Mouse (Mus musculus) ES-E14 (cell line): Measurements from ENCODE around the gene Gbgt1. TPM values are rescaled to one million over a fixed set of nuclear protein-coding genes. Genes with fewer than 3 reads are reported as not detected.
A peak's percentile ranks its signal among the peaks of the same experiment; 100 is the strongest.
"Not testable (repeated sequence)": the region's sequence is repeated elsewhere in the genome, so short reads cannot be mapped to it uniquely, and the experiment has no call there.

Experiments
- DNase-seq: peaks from one replicate; pipeline ENCODE4 v3.0.0-alpha.2; 2013; ENCODE audit warnings: low read depth, low spot score
- H3K27ac ChIP-seq: 2 replicates; pipeline ENCODE4 v1.5.1; 2012; ENCODE audit warnings: low read depth, mild to moderate bottlenecking, low read length, moderate library complexity, mixed read lengths; ENCODE audit not compliant: poor library complexity, insufficient read depth, severe bottlenecking
- H3K36me3 ChIP-seq: 2 replicates; pipeline ENCODE4 v1.6.1; 2012; ENCODE audit warnings: mild to moderate bottlenecking, low read length, moderate library complexity, mixed read lengths; ENCODE audit not compliant: control insufficient read depth, poor library complexity, insufficient read depth, severe bottlenecking
- H3K4me1 ChIP-seq, 2 experiments: fragments of 150-350 bp in 1 of 2; sonication (generic) in 1 of 2; 2 replicates each; pipeline ENCODE4 v1.6.1; 2012; ENCODE audit warnings: low read length in 2 of 2, mild to moderate bottlenecking in 1 of 2, mixed read lengths in 1 of 2; ENCODE audit not compliant: control insufficient read depth in 2 of 2, insufficient read depth in 2 of 2, poor library complexity in 1 of 2
- H3K4me3 ChIP-seq, 2 experiments: fragments of 150-350 bp in 1 of 2; sonication (generic) in 1 of 2; 2 replicates each; pipeline ENCODE4 v1.5.1; 2012; ENCODE audit warnings: low read length in 2 of 2, low read depth in 1 of 2, mild to moderate bottlenecking in 1 of 2, mixed read lengths in 1 of 2; ENCODE audit not compliant: insufficient read depth in 1 of 2, poor library complexity in 1 of 2, severe bottlenecking in 1 of 2
- H3K9ac ChIP-seq: 2 replicates; pipeline ENCODE4 v1.6.1; 2012; ENCODE audit warnings: low read depth, mild to moderate bottlenecking, low read length, mixed read lengths; ENCODE audit not compliant: poor library complexity, insufficient read depth, severe bottlenecking
- H3K9me3 ChIP-seq: fragments of 150-350 bp; sonication (generic); 2 replicates; pipeline ENCODE4 v1.6.1; 2012; ENCODE audit warnings: low read depth, mild to moderate bottlenecking, low read length; ENCODE audit not compliant: control insufficient read depth, insufficient read depth
- CHD2 ChIP-seq: IDR thresholded peaks from 2 replicates; pipeline ENCODE4 v1.6.1; 2014; ENCODE audit warnings: mild to moderate bottlenecking, low read depth, low read length, inconsistent platforms
- HCFC1 ChIP-seq: IDR thresholded peaks from 2 replicates; pipeline ENCODE4 v1.6.1; 2012; ENCODE audit warnings: low read length, inconsistent platforms, borderline replicate concordance; ENCODE audit not compliant: insufficient read depth
- MAFK ChIP-seq: IDR thresholded peaks from 2 replicates; pipeline ENCODE4 v1.6.1; 2014; ENCODE audit warnings: mild to moderate bottlenecking, low read depth, low read length, inconsistent platforms; ENCODE audit not compliant: insufficient read depth
- ZC3H11A ChIP-seq: IDR thresholded peaks from 2 replicates; pipeline ENCODE4 v1.6.1; 2012; ENCODE audit warnings: low read depth, mild to moderate bottlenecking, inconsistent platforms, low read length, borderline replicate concordance
- ZNF384 ChIP-seq: IDR thresholded peaks from 2 replicates; pipeline ENCODE4 v1.6.1; 2012; ENCODE audit warnings: low read depth, low read length, inconsistent platforms
- in situ Hi-C, 2 experiments: fragments of 600-800 bp; cut with MboI; formaldehyde crosslinking; loops; one replicate each; pipeline ENCODE4 v1.15.1; 2025; ENCODE audit warnings: low sequenced_read_pairs in 2 of 2, inconsistent platforms in 1 of 2; ENCODE audit not compliant: unreplicated experiment in 2 of 2
- total RNA-seq: library from RNA; depleted of rRNA; stranded (reverse); fragments of 300-350 nt; gene quantifications from 2 replicates; pipeline ENCODE4 v1.2.3, GENCODE M21; 2012

The Gbgt1 gene
- total RNA-seq, 1 experiment = 1.4 TPM

- Histone ChIP-seq H3K4me3 (peak within 1 kb of the TSS; percentile 40 to 43), H3K9ac (peak within 1 kb of the TSS; percentile 45; the same call in 1 of the 2 replicates), H3K4me1 (peaks cover 4 to 14% of the 10 kb centered on the region in 2 experiments), H3K9me3 (no peaks in the 10 kb centered on the region), H3K27ac (peak within 1 kb of the TSS; percentile 78), H3K36me3 (no peaks in the 10 kb centered on the region)
- DNase-seq = no peak
- TF ChIP-seq ZC3H11A (no peak), HCFC1 (no peak), ZNF384 (peak; percentile 39; the same call in 1 of the 2 replicates)
- in situ Hi-C loops = no loop called here
Measured at GRCm38 (mm10) chr2:28505795-28506194, 9.1 kb downstream of the Gbgt1 start, which contains the start of gene Gm10134. Gene Gm10134, plus strand, starts transcription at chr2:28506095.

- H3K36me3 ChIP-seq = no peaks in the 10 kb centered on the region
- H3K27ac ChIP-seq = peak overlapping the region; percentile 60; the same call in 1 of the 2 replicates
- no peak overlapping the region for H3K4me3 ChIP-seq
- in situ Hi-C loops = no loop called here
- TF ChIP-seq MAFK (no peak), HCFC1 (no peak), CHD2 (no peak), ZNF384 (no peak), ZC3H11A (no peak)
- H3K9ac ChIP-seq = no peak overlapping the region
- DNase-seq = no peak
- peaks cover 4 to 14% of the 10 kb centered on the region in 2 experiments for H3K4me1 ChIP-seq
- no peaks in the 10 kb centered on the region for H3K9me3 ChIP-seq
Measured at GRCm38 (mm10) chr2:28506291-28506690, 9.6 kb downstream of the Gbgt1 start.

- in situ Hi-C loops, H3K4me3 ChIP-seq, H3K9ac ChIP-seq, H3K27ac ChIP-seq, H3K9me3 ChIP-seq, DNase-seq, H3K36me3 ChIP-seq: not testable (repeated sequence)
- peaks cover 3 to 13% of the 10 kb centered on the region in 2 experiments; a peak in 3 of 4 replicates for H3K4me1 ChIP-seq
Measured at GRCm38 (mm10) chr2:28511600-28511999, 14.9 kb downstream of the Gbgt1 start.

- peaks cover 3% of the 10 kb centered on the region; the same call in 1 of the 2 replicates for H3K36me3 ChIP-seq
Measured at GRCm38 (mm10) chr2:28512798-28513401, 16.2 kb downstream of the Gbgt1 start, which contains the start of gene Ralgds. Gene Ralgds, plus strand, starts transcription at chr2:28513125.

More at GRCm38 (mm10) chr2:28512798-28513401, 16.2 kb downstream of the Gbgt1 start, which contains the start of gene Ralgds:
- in situ Hi-C loops = no loop called here
- no peak for TF ChIP-seq ZNF384
- TF ChIP-seq HCFC1 = 0 out of 2 replicates have a peak, but pooled peaks have one; percentile 26
- peaks cover 3 to 16% of the 10 kb centered on the region in 2 experiments for H3K4me1 ChIP-seq
- peak within 1 kb of the TSS; percentile 66 to 73 for H3K4me3 ChIP-seq
- peak within 1 kb of the TSS; percentile 81 for H3K9ac ChIP-seq
- H3K27ac ChIP-seq = peak within 1 kb of the TSS; percentile 19
- no peak for DNase-seq
- H3K9me3 ChIP-seq = no peaks in the 10 kb centered on the region
